Mouse (Mus musculus) embryonic stem cell, embryonic (primary cell): ENCODE results near the gene Tmem184a.

Experiments
- CTCF ChIA-PET, 4 experiments: fragments of 300-600 bp in 2 of 4; fragments of 350-600 bp in 2 of 4; sonication (Branson Sonifier 250); formaldehyde crosslinking; loops; one replicate each; lab custom pipeline; 2022; ENCODE audit warnings: inconsistent platforms in 2 of 4; lab: Charles Lee
- POLR2A ChIA-PET, 4 experiments: fragments of 300-600 bp in 2 of 4; fragments of 350-600 bp in 2 of 4; sonication (Branson Sonifier 250); formaldehyde crosslinking; loops; one replicate each; lab custom pipeline; 2022; ENCODE audit warnings: antibody characterized with exemption in 4 of 4, inconsistent platforms in 1 of 4; lab: Charles Lee

Gene Tmem184a

DNA sequence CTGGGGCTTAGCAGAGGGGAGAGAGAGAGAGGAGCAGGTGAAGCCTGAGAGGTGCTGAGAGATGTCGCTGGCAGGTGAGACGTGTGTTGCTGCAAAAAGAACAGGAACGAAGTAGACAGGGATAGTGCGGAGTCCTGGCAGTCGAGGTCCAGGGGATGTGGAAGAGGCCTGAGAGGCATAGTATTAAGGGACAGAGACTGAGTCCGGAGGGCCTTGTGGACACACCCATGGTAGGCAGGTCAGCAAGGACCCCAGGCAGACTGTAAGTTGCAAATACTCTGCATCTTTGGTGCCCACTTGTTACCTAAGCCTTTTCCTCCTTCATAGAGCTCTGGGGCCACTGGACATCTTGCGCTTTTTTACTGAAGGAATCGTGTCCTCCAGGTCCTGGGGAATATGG lies 18.5 kb downstream of the Tmem184a start:
- ChIA-PET POLR2A (interaction anchor here in 2 of 4 experiments (1.1 to 1.9 kb wide), 5 partner anchors 9 to 617 kb away, joined by 3 to 6 read pairs (median 4); partner anchors contain the start of genes Mafk (in 2 of the 2) and Ints1 (in 1 of the 2)), CTCF (interaction anchor here in 1 of 4 experiments (1.3 kb wide), 1 partner anchor 130 kb away, joined by 3 read pairs; no protein-coding TSS in a partner anchor)

DNA sequence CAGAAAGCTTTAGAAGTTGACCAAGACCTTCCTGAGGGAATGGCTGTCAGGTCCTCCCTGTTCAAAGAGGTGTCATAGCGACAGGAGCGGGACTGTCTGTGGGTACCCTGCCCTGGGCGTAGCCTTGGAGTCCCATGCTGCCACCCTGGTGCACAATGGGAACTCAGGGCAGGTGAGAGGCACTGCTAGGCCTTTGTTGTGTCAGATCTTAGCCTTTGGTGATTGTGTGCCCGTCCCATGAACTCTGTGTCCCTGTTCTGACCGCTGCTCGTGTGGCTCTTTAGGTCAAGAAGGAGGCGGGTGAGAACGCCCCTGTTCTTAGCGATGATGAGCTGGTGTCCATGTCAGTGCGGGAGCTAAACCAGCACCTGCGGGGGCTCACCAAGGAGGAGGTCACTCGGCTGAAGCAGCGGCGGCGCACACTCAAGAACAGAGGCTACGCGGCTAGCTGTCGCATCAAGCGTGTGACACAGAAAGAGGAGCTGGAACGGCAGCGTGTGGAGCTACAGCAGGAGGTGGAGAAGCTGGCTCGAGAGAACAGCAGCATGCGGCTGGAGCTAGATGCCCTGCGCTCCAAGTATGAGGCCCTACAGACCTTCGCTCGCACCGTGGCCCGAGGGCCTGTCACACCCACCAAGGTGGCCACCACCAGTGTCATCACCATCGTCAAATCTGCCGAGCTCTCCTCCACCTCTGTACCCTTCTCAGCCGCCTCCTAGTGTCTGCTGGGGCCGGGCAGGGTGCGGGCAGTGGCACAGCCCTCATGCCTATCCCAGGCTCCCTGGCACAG lies 19.7 kb downstream of the Tmem184a start:
- POLR2A ChIA-PET, result interaction anchor here in 2 of 4 experiments (0.7 to 1.9 kb wide), 12 partner anchors 8 to 1006 kb away, joined by 3 to 6 read pairs (median 4); partner anchors contain the start of genes Mafk (in 2 of the 2) and Ints1 (in 1 of the 2)
- CTCF ChIA-PET, result interaction anchor here (0.6 to 1.4 kb wide), 8 partner anchors 18 to 319 kb away, joined by 3 to 15 read pairs (median 3); partner anchors contain the start of gene Ints1 (in 1 of the 4)

DNA sequence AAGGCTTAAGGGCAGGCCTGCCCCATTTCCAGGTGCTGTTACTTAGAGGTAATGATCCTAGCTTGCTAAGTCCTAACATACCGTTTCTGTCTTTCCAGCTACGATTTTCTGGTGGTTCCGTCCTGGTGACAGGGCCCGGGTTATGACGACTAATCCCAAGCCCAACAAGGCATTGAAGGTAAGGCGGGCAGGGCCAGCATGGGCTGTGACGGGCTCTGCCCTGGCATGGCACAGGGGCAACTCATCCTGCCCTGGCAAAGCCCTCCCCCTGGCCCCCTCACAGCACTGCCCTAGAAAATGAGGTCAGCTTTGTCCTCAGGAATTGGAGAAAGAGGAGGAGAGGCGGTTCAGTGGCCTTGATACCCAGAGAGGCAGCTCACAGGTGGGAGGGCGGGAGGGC lies 20.7 kb downstream of the Tmem184a start:
- ChIA-PET CTCF (interaction anchor here in 3 of 4 experiments (0.6 to 0.7 kb wide), 3 partner anchors 10 to 318 kb away, joined by 3 to 15 read pairs (median 5); no protein-coding TSS in a partner anchor), POLR2A (interaction anchor here in 1 of 4 experiments (0.6 to 1.4 kb wide), 3 partner anchors 69 to 1007 kb away, joined by 3 to 4 read pairs (median 3); no protein-coding TSS in a partner anchor)

DNA sequence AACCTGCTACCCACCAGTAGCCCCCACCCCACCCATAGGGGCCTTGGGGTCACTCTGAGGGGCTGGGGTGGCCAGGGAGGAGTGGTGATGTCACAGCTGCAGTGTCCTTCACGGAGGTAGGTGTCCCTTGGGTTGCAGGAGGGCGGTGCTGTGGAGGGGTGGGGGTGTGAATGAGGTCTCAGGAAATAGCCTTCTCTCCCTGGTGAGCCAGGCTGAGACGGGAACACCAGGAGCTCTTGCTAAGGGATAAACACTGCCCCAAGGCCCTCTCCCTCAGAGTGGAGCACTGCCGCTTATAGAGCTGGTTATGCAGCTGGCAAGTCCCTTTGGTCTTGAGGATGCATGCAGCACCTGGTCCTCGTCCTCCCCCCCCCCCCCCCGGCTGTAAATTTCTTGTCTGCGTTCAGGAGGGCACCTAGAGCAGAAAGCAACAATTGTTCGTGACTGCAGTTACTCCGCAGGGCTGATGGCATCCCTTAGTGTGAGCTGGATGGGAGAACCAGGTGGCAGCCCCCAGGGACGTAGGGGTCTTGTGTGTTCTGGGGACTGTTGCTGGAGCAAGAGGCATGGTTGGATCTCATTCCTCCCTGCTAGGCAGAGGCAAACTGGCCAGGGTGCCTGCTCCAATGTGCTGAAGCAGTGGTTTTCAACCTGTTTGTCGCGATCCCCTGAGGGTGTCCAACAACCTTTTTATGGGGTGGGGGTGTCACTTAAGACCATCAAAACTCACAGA lies 21.4 kb downstream of the Tmem184a start:
- CTCF ChIA-PET, result interaction anchor here (0.6 to 0.8 kb wide), 7 partner anchors 11 to 1178 kb away, joined by 3 to 10 read pairs (median 5); no protein-coding TSS in a partner anchor
- POLR2A ChIA-PET, result no interaction called here

DNA sequence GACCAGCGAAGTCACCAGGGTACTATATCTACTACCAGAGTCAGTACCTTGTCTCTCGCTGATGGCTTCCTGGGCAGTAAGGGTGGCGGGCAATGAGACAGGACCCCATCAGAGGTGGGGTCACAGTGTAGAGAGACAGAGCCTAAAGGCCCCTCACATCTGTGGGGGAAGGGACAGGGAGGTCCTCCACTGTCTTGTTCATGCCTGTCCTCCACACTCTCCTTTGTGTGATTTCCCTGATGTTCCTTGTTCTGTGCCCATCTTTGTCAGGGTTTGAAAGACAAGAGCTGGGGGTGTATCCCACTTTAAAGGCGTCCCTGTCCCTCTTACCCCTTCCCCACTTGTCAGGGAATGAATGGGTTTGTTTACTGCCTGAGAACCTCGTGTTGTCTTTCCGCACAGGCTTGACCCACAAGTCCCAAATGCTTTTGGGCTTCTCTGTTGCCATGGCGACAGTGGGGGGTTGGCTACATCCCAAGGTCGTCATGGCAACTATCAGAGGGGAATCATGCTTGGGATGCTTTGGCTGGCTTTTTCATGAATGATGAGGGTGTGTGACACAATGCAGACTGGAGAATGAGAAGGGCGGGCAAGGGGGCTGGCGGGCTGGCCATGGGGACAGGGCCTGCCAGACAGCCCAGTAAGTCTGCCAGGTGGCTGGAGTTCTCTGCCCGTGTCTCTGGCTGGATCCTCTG lies 22.1 kb downstream of the Tmem184a start:
- CTCF ChIA-PET, result interaction anchor here in 2 of 4 experiments (0.7 to 1.7 kb wide), 4 partner anchors 12 to 145 kb away, joined by 4 to 10 read pairs (median 6); no protein-coding TSS in a partner anchor

DNA sequence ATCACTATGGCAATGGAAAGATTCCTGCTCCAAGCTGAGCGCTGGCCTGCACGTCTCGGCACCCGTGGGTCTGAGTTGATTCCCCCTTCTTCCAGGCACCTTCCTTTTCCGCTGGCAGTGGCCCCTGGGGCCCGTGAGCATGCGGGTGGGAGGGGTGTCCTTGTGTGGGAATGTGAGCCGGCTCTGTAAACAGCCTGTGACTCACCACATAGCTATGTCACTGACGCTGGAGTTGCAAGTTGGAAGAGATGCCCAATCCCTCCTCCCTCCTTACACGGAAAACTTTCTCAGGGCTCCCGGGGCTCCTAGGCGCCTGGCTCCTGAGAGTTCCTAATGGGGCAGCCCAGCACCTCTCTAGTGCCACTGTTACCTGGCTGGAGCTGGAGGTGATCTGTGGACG lies 22.8 kb downstream of the Tmem184a start:
- CTCF ChIA-PET, result interaction anchor here in 1 of 4 experiments (1.7 kb wide), 1 partner anchor 21 kb away, joined by 4 read pairs; no protein-coding TSS in a partner anchor
- POLR2A ChIA-PET, result interaction anchor here in 3 of 4 experiments (0.6 to 2.0 kb wide), 6 partner anchors 9 to 392 kb away, joined by 4 to 5 read pairs (median 4); partner anchors contain the start of genes Ints1 (in 1 of the 3) and Psmg3 (in 1 of the 3)

More for the DNA sequence above, 22.1 kb downstream of the Tmem184a start:
- POLR2A ChIA-PET, result interaction anchor here in 1 of 4 experiments (1.1 kb wide), 1 partner anchor 8 kb away, joined by 4 read pairs; no protein-coding TSS in a partner anchor

DNA sequence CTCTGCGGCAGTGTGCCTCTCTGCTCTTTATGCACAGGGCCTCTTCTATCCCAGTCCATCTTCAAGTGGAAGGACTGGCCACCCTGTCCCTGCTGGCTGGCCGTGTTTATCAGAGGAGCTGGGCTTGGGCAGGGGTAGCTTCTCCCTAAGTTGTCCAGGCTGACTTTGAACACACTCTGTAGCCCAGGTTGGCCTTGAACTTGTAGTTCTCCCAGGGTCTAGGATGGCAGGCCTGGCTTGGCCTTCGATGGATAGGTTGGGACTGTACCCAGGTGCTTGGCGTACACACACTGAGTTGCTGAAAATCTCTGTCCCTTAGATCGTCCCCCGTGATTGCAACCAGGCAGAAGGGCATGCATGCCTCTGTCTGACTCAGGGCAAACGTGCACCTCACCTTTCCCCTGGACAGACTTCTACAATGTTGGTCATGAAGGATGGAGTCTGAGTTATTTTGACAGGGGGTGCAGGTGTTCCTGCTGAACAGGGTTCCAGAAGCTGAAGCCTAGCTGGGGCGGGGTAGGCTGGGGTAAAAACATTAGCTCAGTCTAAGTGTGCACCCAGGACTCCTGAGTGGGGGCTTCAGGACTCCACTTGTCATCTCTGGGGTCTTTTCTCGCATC lies 23.6 kb downstream of the Tmem184a start:
- POLR2A ChIA-PET, result interaction anchor here in 3 of 4 experiments (0.6 to 2.0 kb wide), 6 partner anchors 9 to 393 kb away, joined by 4 to 5 read pairs (median 4); partner anchors contain the start of genes Ints1 (in 1 of the 3) and Psmg3 (in 1 of the 3)
- CTCF ChIA-PET, result interaction anchor here in 1 of 4 experiments (1.7 kb wide), 1 partner anchor 22 kb away, joined by 4 read pairs; no protein-coding TSS in a partner anchor

DNA sequence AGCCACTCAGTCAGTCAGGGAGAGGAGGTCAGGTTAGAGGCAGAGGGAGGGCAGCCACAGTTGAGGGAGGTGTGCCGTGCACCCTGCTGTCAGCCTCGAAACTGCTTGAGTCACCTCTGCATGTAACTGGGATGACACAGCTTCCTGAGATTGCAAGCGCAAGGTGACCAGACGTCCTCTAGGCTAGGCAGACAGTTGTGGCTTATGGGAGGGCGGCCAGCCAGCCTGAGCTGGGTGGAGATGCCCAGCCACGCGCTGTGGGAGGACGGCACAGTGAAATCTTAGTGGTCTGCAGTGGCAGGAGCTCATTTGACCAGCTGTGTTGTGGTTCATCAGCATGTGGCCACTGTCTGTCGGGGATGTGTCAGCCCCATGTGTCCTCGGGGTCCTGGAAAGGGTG lies 24.8 kb downstream of the Tmem184a start:
- CTCF ChIA-PET, result interaction anchor here in 3 of 4 experiments (0.6 to 2.2 kb wide), 6 partner anchors 9 to 40 kb away, joined by 3 to 6 read pairs (median 4); no protein-coding TSS in a partner anchor
- POLR2A ChIA-PET, result interaction anchor here in 2 of 4 experiments (0.8 to 2.0 kb wide), 4 partner anchors 11 to 31 kb away, joined by 3 to 5 read pairs (median 3); partner anchors contain the start of genes Gm26938 (in 1 of the 2), Ints1 (in 1 of the 2) and Psmg3 (in 1 of the 2)

DNA sequence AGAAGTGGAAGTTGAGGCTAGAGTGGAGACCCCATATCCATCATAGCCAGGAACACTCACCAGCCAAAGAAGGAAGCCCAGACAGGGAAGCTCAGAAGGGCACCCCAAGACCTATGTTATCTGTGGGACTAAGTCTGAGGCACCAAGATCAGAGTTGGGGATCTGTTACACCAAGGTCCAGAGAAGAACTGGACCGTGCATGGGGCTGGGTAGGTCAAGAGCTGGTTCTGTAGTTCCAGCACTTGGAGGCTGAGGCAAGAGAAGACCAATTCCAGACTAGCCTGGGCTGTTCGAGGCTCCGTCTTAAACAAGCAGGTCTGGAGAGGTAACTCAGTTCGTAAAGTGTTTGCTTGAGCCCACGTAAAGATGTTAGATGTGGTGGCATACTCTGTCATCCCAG lies 25.6 kb downstream of the Tmem184a start:
- POLR2A ChIA-PET, result interaction anchor here in 3 of 4 experiments (0.8 to 1.3 kb wide), 7 partner anchors 9 to 1042 kb away, joined by 3 to 9 read pairs (median 3); partner anchors contain the start of genes Gm26938 (in 1 of the 3), Ints1 (in 1 of the 3) and Psmg3 (in 1 of the 3)
- CTCF ChIA-PET, result interaction anchor here (0.6 to 2.2 kb wide), 4 partner anchors 10 to 49 kb away, joined by 4 to 6 read pairs (median 4); no protein-coding TSS in a partner anchor

DNA sequence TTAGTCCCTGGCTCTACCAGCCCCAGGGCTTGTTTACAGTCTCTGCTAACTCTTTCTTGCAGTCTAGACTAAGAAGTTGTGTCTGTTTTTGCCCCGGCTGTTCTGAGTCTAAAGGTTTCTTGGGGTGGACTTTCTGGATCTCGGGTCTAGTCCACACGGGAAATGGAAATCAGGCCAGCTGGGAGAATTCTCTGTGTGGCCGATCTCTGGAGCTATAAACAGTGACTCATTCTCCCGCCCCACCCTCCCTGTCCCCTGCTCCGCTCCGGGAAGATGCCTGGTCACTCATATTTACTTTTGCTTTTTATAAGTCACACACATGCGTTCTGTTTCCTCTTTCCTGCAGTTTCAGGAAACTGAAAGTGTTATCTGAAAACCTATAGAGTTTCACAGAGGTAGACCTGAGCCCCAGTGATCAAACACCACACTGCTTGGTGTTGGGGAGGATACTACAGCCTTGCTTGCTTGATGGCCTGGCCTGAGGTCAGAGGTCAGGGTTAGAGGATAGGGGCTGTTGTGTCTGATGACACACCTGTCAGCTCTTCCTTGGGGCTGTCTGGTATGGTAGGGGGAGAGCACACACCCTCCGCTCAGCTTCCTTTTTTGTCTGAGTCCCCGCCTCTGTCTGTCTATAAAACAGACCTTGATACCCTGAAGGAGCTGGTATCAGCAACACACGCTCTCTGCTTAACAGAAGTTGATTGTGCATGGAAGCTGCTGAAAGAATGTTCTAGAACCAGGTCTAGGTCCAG lies 26.2 kb downstream of the Tmem184a start:
- ChIA-PET CTCF (interaction anchor here in 3 of 4 experiments (0.9 to 2.2 kb wide), 5 partner anchors 10 to 38 kb away, joined by 3 to 6 read pairs (median 5); no protein-coding TSS in a partner anchor), POLR2A (interaction anchor here in 3 of 4 experiments (0.6 to 2.6 kb wide), 12 partner anchors 7 to 1041 kb away, joined by 3 to 9 read pairs (median 4); partner anchors contain the start of genes Ints1 (in 2 of the 3), Mad1l1 (in 1 of the 3), Nudt1 (in 1 of the 3) and Tmem184a (in 1 of the 3))

DNA sequence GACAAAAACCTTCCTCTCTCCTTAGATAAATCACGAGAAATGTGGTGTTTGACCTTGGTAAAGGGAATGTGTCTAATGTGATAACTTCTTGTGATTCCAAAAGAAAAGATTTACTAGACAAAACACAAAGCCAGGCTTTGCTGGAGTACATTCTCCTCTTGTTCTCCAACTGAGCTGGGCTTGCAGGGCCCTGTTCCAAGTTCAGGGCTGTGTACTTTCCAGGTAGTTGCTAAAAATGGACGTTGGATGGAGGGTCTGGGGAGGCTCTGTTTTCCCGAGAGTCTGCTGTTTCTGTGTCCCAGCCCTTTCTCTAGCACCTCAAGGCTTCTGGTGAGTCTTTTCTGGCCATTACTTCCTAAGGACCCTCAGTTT lies 26.8 kb downstream of the Tmem184a start:
- POLR2A ChIA-PET, result interaction anchor here in 3 of 4 experiments (0.6 to 2.6 kb wide), 11 partner anchors 7 to 528 kb away, joined by 3 to 9 read pairs (median 5); partner anchors contain the start of genes Ints1 (in 2 of the 3), Mad1l1 (in 1 of the 3), Nudt1 (in 1 of the 3) and Tmem184a (in 1 of the 3)
- CTCF ChIA-PET, result interaction anchor here in 3 of 4 experiments (0.9 to 2.1 kb wide), 5 partner anchors 11 to 24 kb away, joined by 3 to 5 read pairs (median 3); no protein-coding TSS in a partner anchor

DNA sequence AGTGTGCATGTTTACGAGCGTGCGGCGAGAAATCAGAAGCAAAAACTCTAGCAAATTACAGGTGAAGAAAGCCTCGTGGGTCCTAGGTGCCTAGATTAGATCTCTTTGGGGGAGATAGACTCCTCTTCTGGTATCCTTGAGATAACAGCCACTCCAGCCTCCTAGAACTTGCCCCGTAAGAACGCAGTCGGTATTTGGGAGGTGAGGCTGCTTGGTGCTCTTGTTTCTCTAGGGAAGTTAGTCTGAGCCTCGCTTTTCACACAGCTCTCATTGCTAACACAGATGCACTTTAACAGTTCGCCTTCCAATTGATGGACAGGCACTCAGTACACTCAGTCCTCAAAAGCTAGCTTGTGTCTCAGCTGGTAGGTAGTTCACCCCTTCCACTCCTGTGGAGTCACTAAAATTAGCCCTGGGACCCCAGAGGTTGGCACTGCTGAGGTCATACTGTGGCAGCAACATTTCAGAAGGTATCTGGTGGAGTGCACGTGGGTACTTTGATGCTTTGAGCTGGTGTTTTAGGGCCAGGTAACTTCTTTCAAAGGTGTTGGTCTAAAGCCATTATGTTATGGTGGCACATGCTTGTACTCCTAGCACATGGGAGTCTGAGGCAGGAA lies 27.4 kb downstream of the Tmem184a start:
- ChIA-PET CTCF (interaction anchor here in 3 of 4 experiments (1.1 to 2.1 kb wide), 4 partner anchors 11 to 17 kb away, joined by 3 to 5 read pairs (median 3); no protein-coding TSS in a partner anchor), POLR2A (interaction anchor here in 3 of 4 experiments (0.6 to 2.6 kb wide), 13 partner anchors 8 to 540 kb away, joined by 3 to 9 read pairs (median 4); partner anchors contain the start of genes Ints1 (in 2 of the 3), Get4 (in 1 of the 3), Tmem184a (in 1 of the 3) and Zfand2a (in 1 of the 3))

DNA sequence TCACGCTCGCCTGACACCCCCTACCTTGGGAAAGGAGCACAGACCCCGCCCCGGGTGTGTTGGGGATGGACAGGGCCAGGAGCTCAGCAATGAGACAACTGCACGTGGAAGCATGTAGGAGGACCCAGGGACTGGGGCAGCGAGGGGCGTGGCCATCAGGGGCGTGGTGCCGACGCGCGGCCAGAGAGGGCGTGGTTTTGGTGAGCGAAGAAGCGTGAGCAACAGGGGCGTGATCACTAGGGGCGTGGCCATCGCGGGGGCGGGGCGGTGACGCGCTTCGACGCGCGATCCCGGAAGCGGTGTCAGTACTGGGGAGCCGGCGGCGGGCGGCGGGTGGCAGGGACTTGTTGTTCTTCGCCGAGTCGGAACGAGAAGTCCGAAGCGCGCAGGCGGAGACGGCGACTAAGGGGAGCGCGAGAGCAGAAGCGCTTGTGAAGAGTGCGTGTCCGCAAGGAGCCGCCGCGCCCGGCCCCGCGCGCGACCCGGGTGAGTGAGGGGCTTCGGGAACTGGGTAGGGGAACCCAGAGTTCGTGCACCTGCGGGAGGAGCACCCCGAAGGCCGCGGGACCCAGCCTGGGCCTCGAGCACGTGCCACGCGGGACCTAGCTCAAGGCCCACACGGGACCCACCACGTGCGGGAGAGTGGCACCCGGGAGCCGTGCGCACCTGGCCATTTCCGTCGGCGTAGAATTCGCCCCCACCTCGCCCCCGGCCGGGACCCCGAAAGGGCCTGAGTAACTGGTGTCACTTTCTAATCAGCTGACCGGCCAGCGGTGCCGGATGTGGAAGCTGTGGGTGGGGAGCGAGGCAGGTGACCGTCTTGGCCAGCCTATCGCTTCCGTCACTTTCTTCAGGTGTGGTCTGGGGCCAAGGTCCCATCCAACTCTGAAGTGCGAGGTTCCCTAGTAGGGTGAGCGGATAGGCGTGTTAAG lies 28.2 kb downstream of the Tmem184a start, which contains the start of gene Mafk:
TSS of gene Mafk (plus strand) at position 287 of the 932 bp plus-strand sequence.
- CTCF ChIA-PET, result interaction anchor here in 3 of 4 experiments (0.5 to 2.1 kb wide), 6 partner anchors 12 to 199 kb away, joined by 3 to 5 read pairs (median 3); partner anchors contain the start of gene Ints1 (in 1 of the 3)
- POLR2A ChIA-PET, result interaction anchor here in 2 of 4 experiments (0.6 to 2.6 kb wide), 18 partner anchors 9 to 627 kb away, joined by 3 to 9 read pairs (median 4); partner anchors contain the start of genes Ints1 (in 2 of the 2), Get4 (in 1 of the 2), Snx8 (in 1 of the 2) and Zfand2a (in 1 of the 2)
